Mouse (Mus musculus) limb, embryonic 15.5 days (tissue): ENCODE measurements at regions not wholly inside any gene's neighbourhood (a gene's known extent, or its start where the extent isn't known, plus 50 kb on each side); places are given as distances from the start of the nearest gene placed in this dataset.

ENCODE experiments used
- ATAC-seq: fragments of 200-750 bp; cut with Nextera tagmentation; 2 replicates; pipeline ENCODE4 v1.8.0; 2017; ENCODE audit warnings: low read depth, moderate TSS enrichment; ENCODE audit not compliant: insufficient number of reproducible peaks, low FRiP score, low TSS enrichment
- H3K27ac ChIP-seq: fragments of 300-500 bp; sonication (generic); 2 replicates; pipeline ENCODE4 v1.5.1; 2015; ENCODE audit warnings: moderate library complexity, mild to moderate bottlenecking, inconsistent platforms
- H3K27me3 ChIP-seq: fragments of 300-500 bp; sonication (generic); 2 replicates; pipeline ENCODE4 v1.6.1; 2015; ENCODE audit warnings: inconsistent platforms
- H3K36me3 ChIP-seq: fragments of 300-500 bp; sonication (generic); 2 replicates; pipeline ENCODE4 v1.6.1; 2015; ENCODE audit warnings: inconsistent platforms
- H3K4me1 ChIP-seq: fragments of 300-500 bp; sonication (generic); 2 replicates; pipeline ENCODE4 v1.6.1; 2015; ENCODE audit warnings: inconsistent platforms
- H3K4me2 ChIP-seq: fragments of 300-500 bp; sonication (generic); 2 replicates; pipeline ENCODE4 v1.6.1; 2015; ENCODE audit warnings: mild to moderate bottlenecking, inconsistent platforms
- H3K4me3 ChIP-seq: fragments of 300-500 bp; sonication (generic); 2 replicates; pipeline ENCODE4 v1.5.1; 2015; ENCODE audit warnings: mild to moderate bottlenecking, inconsistent platforms
- H3K9ac ChIP-seq: fragments of 300-500 bp; sonication (generic); 2 replicates; pipeline ENCODE4 v1.6.1; 2015; ENCODE audit warnings: inconsistent platforms
- H3K9me3 ChIP-seq: fragments of 300-500 bp; sonication (generic); 2 replicates; pipeline ENCODE4 v1.6.1; 2016; ENCODE audit warnings: inconsistent platforms
- WGBS: fragments of 180-500 bp; shearing (Covaris S2); methylation state at CpG from one replicate; pipeline ENCODE4 v1.1.7; 2015; 5-methylcytosine and 5-hydroxymethylcytosine counted together

GRCm38 (mm10) chr8:89325248-89325645, 281.3 kb upstream of the Sall1 start:
- whole genome bisulfite sequencing: 86% methylated on average over 5 of the region's 5 CpGs
- ATAC-seq: no peak

DNA sequence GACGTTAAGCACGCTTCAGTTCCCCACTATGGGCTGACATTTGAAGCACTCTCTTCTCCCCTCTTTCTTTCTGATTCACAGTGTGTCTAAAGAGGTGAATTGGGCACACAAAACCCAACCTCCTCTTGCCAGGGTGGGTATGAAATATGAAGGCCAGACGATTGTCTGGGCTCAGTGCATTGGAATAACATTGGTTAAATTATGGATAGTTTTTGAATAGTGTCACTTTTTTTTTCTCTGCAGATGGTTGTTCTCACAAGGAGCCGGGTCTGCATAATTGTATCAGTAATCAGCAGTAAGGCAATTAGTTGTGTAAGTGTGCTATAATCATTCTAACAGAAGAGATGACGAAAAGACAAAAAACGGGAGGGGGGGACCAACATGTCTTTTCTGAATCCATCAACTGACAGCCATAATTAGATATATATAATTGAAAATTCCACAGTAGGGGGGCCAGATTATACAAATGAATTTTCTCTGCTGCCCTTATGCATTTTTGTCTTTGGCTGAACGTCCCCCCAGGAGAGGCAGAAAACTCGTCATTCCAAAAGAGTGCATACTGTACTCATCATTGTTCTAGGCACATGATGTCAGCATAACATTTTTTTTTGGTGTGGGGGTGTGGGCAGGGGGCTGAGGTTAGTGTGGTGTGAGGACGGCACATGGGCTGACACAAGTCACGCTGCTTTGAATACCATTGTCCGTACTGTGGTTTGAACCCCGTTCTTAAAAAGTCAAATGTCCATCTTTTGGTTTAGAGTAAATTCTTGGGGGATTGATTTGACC, 280.7 kb upstream of the Sall1 start:
- no peaks in the 10 kb centered on the region for H3K36me3 ChIP-seq
- H3K4me1 ChIP-seq: no peaks in the 10 kb centered on the region
- H3K27ac ChIP-seq: no peak overlapping the region
- no peaks in the 10 kb centered on the region for H3K9me3 ChIP-seq
- ATAC-seq: no peak
- no peaks in the 10 kb centered on the region for H3K27me3 ChIP-seq
- no peak overlapping the region for H3K4me3 ChIP-seq
- no peak overlapping the region for H3K4me2 ChIP-seq
- no peak overlapping the region for H3K9ac ChIP-seq
- WGBS: 75% methylated on average over 12 of the region's 12 CpGs

More at GRCm38 (mm10) chr8:89325248-89325645, 281.3 kb upstream of the Sall1 start:
- no peak overlapping the region for H3K4me3 ChIP-seq
- H3K9ac ChIP-seq: no peak overlapping the region
- no peaks in the 10 kb centered on the region for H3K9me3 ChIP-seq
- no peak overlapping the region for H3K4me2 ChIP-seq
- no peaks in the 10 kb centered on the region for H3K27me3 ChIP-seq
- no peaks in the 10 kb centered on the region for H3K4me1 ChIP-seq
- H3K27ac ChIP-seq: no peak overlapping the region
- H3K36me3 ChIP-seq: no peaks in the 10 kb centered on the region

- H3K27me3 ChIP-seq: no peaks in the 10 kb centered on the region
- 0 out of 2 replicates have a peak overlapping the region, but pooled peaks have one; percentile 11 for H3K4me3 ChIP-seq
- H3K9ac ChIP-seq: no peak overlapping the region
- no peak for ATAC-seq
- no peaks in the 10 kb centered on the region for H3K36me3 ChIP-seq
- H3K4me1 ChIP-seq: peaks cover 11% of the 10 kb centered on the region; the same call in 1 of the 2 replicates
- WGBS: 29% methylated on average over 18 of the region's 18 CpGs
- peak overlapping the region; percentile 22; the same call in 1 of the 2 replicates for H3K4me2 ChIP-seq
- no peak overlapping the region for H3K27ac ChIP-seq
- H3K9me3 ChIP-seq: no peaks in the 10 kb centered on the region
These were observed 273.7 kb upstream of the Sall1 start for GRCm38 (mm10) chr8:89317514-89318289.

GRCm38 (mm10) chr8:89316566-89317175, 272.7 kb upstream of the Sall1 start:
- Histone ChIP-seq H3K9me3 (no peaks in the 10 kb centered on the region), H3K4me3 (no peak overlapping the region), H3K27me3 (no peaks in the 10 kb centered on the region), H3K9ac (no peak overlapping the region), H3K4me1 (peaks cover 11% of the 10 kb centered on the region; the same call in 1 of the 2 replicates), H3K4me2 (no peak overlapping the region), H3K27ac (no peak overlapping the region), H3K36me3 (no peaks in the 10 kb centered on the region)
- WGBS: 45% methylated on average over 12 of the region's 12 CpGs
- no peak for ATAC-seq

- Histone ChIP-seq H3K9me3 (no peaks in the 10 kb centered on the region), H3K9ac (no peak overlapping the region), H3K27ac (no peak overlapping the region), H3K36me3 (no peaks in the 10 kb centered on the region), H3K27me3 (no peaks in the 10 kb centered on the region), H3K4me1 (peaks cover 13% of the 10 kb centered on the region; the same call in 1 of the 2 replicates), H3K4me2 (no peak overlapping the region), H3K4me3 (no peak overlapping the region)
- WGBS: 78% methylated on average over 3 of the region's 3 CpGs
- ATAC-seq: no peak
These were observed 270.9 kb upstream of the Sall1 start for GRCm38 (mm10) chr8:89314907-89315306.

DNA sequence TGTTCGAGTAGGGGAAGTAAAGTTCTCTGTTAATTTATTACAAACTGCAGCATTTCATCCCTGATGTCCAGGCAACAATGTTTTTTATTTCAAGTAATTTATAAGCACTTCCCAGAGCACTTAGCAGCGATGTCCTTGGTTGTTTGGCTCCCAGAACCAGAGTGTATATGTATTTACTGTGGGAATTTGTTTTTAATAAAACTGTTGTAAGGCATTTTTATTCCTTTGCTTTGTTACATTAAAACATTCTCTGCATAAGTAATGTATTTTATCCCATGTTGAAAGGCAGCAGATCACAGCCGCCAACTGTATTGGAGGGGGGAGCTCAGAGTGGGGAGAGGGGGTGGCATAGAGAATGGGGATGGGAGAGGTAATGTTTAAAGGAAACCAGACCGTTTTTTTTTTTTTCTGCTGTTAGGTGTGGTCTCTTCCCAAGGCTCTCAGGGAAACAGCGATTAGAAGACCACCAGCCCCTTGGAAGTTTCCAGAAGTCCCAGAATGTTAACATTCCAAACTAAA, 266.8 kb upstream of the Sall1 start:
- no peak for ATAC-seq
- Histone ChIP-seq H3K4me3 (no peak overlapping the region), H3K4me2 (no peak overlapping the region), H3K27ac (no peak overlapping the region), H3K4me1 (0 out of 2 replicates have a peak, but pooled peaks cover 2% of the 10 kb centered on the region), H3K9me3 (no peaks in the 10 kb centered on the region), H3K9ac (no peak overlapping the region), H3K27me3 (no peaks in the 10 kb centered on the region; the same call in 1 of the 2 replicates), H3K36me3 (no peaks in the 10 kb centered on the region)
- 34% methylated on average over 5 of the region's 5 CpGs for WGBS

GRCm38 (mm10) chr8:89309591-89309990, 265.6 kb upstream of the Sall1 start:
- Histone ChIP-seq H3K4me3 (no peak overlapping the region), H3K4me2 (no peak overlapping the region)

DNA sequence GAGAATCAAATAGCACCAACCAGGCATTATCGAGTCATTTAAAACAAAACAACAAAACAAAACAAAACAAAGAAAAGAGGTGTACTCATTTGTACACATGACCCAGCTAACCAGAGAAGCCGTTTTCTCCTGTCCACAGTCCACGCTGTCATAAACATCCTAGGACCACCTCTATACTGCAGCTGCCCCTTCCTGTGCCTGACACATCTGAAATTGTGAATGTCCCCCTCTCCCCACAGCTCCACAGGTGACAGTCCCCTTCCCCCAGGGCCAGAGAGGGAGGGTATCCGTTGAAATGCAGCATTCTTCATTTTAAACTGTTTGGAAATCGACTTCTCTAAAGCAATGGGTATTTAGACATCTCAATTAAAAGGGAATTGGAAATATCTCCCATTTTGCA, 265.0 kb upstream of the Sall1 start:
- ATAC-seq: no peak
- WGBS: 45% methylated on average over 5 of the region's 5 CpGs
- Histone ChIP-seq H3K27me3 (no peaks in the 10 kb centered on the region; the same call in 1 of the 2 replicates), H3K27ac (no peak overlapping the region), H3K4me1 (0 out of 2 replicates have a peak, but pooled peaks cover 2% of the 10 kb centered on the region), H3K9me3 (no peaks in the 10 kb centered on the region), H3K4me2 (no peak overlapping the region), H3K36me3 (no peaks in the 10 kb centered on the region), H3K4me3 (no peak overlapping the region), H3K9ac (no peak overlapping the region)

More at GRCm38 (mm10) chr8:89309591-89309990, 265.6 kb upstream of the Sall1 start:
- no peaks in the 10 kb centered on the region for H3K36me3 ChIP-seq
- WGBS: 24% methylated on average over 4 of the region's 4 CpGs
- no peak overlapping the region for H3K27ac ChIP-seq
- ATAC-seq: no peak
- no peaks in the 10 kb centered on the region for H3K9me3 ChIP-seq
- 0 out of 2 replicates have a peak, but pooled peaks cover 2% of the 10 kb centered on the region for H3K4me1 ChIP-seq
- H3K27me3 ChIP-seq: no peaks in the 10 kb centered on the region; the same call in 1 of the 2 replicates
- H3K9ac ChIP-seq: no peak overlapping the region

- H3K27ac ChIP-seq: no peak overlapping the region
- no peak overlapping the region for H3K9ac ChIP-seq
- H3K36me3 ChIP-seq: no peaks in the 10 kb centered on the region
- H3K4me2 ChIP-seq: no peak overlapping the region
- H3K4me1 ChIP-seq: 0 out of 2 replicates have a peak, but pooled peaks cover 2% of the 10 kb centered on the region
- H3K4me3 ChIP-seq: no peak overlapping the region
- no peaks in the 10 kb centered on the region; the same call in 1 of the 2 replicates for H3K27me3 ChIP-seq
- no peak for ATAC-seq
- no peaks in the 10 kb centered on the region for H3K9me3 ChIP-seq
- WGBS: 52% methylated on average over 8 of the region's 8 CpGs
These were observed 264.6 kb upstream of the Sall1 start for GRCm38 (mm10) chr8:89308532-89308931.

DNA sequence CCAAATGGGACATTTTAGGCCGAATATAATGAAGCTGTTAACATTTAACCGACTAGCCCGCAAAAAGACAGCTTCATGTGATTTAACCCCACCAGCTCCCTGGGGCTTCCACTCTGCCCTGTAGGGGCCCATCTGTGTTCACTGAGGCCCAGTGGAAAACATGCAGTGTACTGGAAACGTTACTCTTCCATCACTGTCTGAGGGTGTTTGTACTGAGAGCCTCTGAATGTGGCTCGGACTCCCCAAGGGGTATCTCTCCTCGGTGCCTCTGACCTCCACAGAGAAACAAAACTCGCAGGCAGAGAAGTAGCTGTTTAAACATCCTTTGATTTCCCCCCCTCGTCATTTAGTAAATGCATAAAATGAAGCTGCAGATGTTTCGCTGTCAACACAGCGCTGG, 263.6 kb upstream of the Sall1 start:
- H3K9me3 ChIP-seq: no peaks in the 10 kb centered on the region

DNA sequence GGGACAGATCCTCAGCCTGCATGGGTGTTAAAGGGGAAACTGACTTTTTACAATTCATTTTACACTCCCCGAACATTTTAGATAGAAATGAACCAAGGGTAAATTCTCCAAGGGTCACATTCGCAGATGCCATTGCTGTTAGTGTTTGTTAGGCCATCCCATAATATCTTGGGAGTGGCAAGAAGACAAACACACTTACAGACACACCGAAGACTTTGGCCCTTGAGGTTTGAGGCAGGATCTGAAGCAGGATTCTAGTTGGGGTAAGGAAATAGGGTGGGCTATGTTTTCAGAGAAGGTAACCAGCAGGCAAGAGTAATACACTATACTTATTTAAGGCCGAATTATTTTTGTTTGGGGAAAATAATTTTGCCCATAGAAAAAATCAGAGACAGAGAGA, 263.1 kb upstream of the Sall1 start:
- H3K4me3 ChIP-seq: no peak overlapping the region
- H3K27me3 ChIP-seq: no peaks in the 10 kb centered on the region; the same call in 1 of the 2 replicates
- no peak for ATAC-seq
- no peak overlapping the region for H3K4me2 ChIP-seq
- H3K36me3 ChIP-seq: no peaks in the 10 kb centered on the region
- WGBS: 82% methylated on average over 4 of the region's 4 CpGs
- H3K9me3 ChIP-seq: no peaks in the 10 kb centered on the region
- no peak overlapping the region for H3K27ac ChIP-seq
- H3K4me1 ChIP-seq: 0 out of 2 replicates have a peak, but pooled peaks cover 2% of the 10 kb centered on the region
- H3K9ac ChIP-seq: no peak overlapping the region

More for the DNA sequence above, 263.6 kb upstream of the Sall1 start:
- ATAC-seq: no peak
- no peak overlapping the region for H3K27ac ChIP-seq
- WGBS: 37% methylated on average over 10 of the region's 10 CpGs
- H3K4me1 ChIP-seq: 0 out of 2 replicates have a peak, but pooled peaks cover 2% of the 10 kb centered on the region
- no peak overlapping the region for H3K4me2 ChIP-seq
- no peak overlapping the region for H3K4me3 ChIP-seq
- H3K27me3 ChIP-seq: no peaks in the 10 kb centered on the region; the same call in 1 of the 2 replicates
- H3K9ac ChIP-seq: no peak overlapping the region
- H3K36me3 ChIP-seq: no peaks in the 10 kb centered on the region
